Mouse (Mus musculus) heart, postnatal 10 days (tissue): ENCODE results near the gene Tbc1d9b. TPM values are rescaled to one million over a fixed set of nuclear protein-coding genes. Genes with fewer than 3 reads are reported as not detected.
"Not testable (repeated sequence)": the region's sequence is repeated elsewhere in the genome, so short reads cannot be mapped to it uniquely, and the experiment has no call there.

Experiments
- DNase-seq, 2 experiments: peaks; one replicate each; pipeline ENCODE4 v3.0.0; 2021
- intact Hi-C: fragments of 180-260 bp; cut with DNase I; formaldehyde crosslinking; loops from one replicate; pipeline ENCODE4 v1.15.1; 2025
- total RNA-seq, 2 experiments: library from RNA; stranded (reverse); gene quantifications; 2 replicates each; pipeline ENCODE4 v1.2.3; 2021

The Tbc1d9b gene
- total RNA-seq, 2 experiments from 2014 or later = 44.5 to 48.6 TPM

DNA sequence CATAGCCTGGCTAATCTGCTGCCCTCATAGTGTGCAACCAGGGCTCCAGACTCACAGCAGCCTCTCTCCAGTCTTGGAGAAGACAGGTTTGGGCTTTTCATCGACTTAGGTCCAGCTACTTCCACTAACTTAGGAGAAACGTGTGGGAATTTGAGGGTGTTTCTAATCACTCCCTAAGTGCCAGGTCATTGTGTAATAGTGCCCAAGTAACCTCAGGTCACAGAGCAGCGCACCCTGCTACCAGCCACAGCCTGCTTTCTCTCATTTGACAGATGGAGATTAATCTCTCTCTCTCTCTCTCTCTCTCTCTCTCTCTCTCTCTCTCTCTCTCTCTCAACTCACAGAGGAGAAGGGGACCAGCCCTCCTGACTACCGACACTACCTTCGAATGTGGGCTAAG lies 37.2 kb downstream of the Tbc1d9b start:
- DNase-seq = no peak
- intact Hi-C loops = no loop called here

DNA sequence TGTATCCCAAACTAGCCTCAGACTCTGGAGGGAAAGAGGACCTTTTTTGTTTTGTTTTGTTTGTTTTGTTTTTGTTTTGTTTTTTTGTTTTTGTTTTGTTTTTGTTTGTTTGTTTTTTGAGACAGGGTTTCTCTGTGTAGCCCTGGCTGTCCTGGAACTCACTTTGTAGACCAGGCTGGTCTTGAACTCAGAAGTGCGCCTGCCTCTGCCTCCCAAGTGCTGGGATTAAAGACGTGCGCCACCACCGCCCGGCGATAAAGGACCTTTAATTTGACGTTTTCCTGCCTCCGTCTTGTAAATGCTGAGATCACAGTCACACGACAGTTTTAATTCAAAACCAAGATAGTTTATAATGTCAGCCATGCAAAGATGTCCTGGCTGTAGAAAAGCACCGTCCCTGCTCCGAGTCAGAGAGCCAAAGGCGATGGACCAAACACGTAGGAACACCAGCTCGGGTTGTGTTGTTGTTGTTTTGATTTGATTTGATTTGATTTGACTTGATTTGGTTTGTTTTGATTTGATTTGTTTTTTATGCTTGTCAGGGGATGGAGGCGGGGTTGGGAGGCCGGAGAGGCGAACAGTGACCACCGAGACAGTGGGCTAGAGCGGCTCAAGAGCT lies 43.0 kb downstream of the Tbc1d9b start, which contains the start of gene Mrnip:
Gene Mrnip (plus strand): TSS at position 334 of the 619 bp plus-strand sequence.
- intact Hi-C loops, DNase-seq: not testable (repeated sequence)

DNA sequence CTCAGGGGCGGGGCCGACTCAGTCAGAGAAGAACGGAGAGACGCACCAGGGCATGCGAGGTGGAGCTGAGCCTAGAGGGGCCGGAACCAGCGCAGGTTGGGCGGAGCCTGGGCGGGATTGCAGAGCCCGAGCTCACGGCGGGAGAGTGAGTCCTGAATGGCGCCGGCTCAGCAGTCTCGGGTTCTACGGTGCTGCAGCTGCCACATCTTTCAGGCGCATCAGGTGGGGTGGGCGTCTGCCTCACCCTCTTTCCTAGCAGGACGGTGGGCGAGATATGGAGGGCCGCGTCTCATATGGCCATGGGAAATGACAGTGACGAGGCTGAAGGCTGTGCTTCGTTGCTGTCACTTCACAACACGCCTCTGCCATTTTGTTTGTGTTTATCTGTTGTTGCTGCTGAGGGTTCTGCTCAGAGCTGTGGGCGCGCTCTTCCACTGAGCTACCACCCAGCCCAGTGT lies 43.6 kb downstream of the Tbc1d9b start:
- DNase-seq = peak; percentile 99
- intact Hi-C loops = no loop called here

DNA sequence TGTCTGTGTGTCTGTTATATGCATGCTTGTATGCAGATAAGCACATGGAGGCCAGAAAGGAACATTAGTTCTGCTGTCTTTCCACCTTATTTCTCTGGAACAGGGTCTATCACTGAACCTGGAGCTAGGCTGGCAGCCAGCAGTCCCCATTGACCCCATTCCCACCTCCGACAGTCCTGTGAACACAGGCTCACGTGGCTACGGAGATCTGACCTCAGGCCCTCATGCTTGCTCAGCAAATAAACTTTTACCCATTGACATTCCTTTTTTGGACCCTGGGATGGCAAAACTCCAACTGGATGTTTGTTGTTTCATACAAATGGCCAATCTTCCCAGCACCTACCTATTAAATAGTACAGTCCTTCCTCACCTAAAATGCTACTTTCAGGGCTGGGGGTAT lies 45.2 kb downstream of the Tbc1d9b start:
- DNase-seq = no peak
- intact Hi-C loops = no loop called here

DNA sequence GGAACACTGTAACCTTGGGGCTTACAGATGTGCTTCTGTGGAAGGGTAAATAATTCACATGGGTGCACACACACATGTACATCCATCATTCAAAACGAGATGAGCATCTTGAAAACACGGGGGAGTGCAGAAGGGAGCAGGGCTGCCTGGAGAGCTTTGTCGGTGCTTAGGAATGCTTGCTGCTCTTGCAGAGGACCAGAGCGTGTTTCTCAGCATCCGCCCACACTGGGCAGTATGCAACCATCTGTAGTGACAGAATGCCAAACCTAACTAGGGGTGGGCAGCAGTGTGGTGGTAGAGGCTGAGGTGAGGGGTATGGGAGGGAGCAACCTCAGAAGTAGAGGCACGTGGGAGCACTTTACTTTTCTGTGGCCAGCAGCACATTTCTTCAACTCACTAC lies 45.9 kb downstream of the Tbc1d9b start:
- intact Hi-C loops = no loop called here
- DNase-seq = no peak

DNA sequence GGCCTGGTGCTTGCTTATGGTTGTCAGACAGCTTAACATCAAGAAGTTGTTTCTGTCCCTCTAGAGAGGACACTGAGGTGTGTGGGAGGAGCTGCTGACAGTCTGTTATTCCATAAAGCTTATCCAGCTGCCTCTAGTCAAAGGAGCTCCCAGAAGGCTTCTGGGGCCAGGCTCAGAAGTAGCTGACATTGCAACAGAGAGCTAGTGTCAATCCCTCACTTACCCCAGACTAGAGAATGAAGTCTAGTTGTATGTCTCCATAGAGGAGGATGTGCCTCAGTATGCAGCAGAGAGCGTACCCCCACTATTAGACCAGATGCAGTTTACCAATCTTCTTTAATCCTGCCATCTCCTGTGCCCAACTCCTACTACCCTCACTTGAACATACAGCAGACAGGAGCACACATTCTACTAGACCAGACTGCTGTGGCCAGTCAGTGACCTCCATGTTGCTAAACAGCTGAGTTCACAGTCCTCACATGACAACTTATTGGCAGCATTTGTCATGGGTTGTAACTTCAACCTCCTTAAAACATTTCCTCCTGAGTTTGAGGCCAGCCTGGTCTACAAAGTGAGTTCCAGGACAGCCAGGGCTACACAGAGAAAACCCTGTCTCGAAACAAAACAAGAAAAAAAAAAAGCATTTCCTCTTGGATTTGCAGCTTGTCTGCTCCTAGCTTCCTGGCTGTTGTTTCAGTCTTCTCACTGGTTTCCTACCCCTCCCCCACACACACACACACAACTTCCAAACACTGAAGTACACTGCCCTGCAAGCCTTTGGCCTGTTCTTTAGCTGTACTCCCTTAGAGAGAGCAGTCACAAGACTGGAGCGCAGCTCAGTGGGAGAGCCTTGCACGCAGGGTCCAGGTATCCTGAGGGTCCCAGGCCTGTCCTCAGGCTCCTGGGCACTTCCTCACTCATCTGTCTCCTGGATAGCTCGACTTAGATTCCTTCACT lies 47.6 kb downstream of the Tbc1d9b start:
- no peak for DNase-seq
- intact Hi-C loops = no loop called here

DNA sequence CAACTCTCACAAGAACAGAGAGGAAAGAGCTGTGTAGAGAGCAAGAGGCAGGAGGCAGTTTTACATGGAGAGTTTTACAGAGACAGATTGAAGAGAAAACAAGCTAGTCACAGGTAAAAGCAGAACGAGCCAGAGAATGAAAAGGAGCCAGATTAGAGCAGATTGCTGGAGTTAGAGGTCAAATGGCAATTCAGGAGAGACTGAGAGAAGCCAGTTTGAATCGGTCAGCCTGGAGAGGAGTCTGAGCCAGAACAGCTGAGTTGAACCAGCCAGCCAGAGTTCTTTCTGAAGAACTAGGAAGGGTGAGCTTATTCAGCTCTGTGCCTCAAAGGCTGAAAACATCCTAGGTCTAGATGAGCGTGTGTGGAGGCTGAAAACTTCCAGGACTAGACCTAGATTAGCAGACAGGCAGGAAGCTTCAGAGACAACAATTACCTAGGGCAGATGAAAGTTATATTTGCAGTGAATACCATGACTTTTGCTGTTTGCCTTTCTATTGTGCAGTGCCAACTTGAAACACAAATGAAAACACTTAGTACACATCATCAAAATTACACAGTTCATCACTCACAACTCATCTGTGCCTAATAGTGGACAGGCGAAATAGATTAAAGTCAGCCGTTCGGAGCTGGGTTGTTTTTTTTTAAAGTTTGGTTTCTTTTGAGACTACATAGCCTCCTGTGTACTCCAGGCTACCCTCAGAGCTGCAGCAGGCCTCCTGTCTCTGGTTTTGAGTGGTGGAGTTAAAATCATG lies 49.5 kb downstream of the Tbc1d9b start:
- intact Hi-C loops = no loop called here
- DNase-seq = no peak

DNA sequence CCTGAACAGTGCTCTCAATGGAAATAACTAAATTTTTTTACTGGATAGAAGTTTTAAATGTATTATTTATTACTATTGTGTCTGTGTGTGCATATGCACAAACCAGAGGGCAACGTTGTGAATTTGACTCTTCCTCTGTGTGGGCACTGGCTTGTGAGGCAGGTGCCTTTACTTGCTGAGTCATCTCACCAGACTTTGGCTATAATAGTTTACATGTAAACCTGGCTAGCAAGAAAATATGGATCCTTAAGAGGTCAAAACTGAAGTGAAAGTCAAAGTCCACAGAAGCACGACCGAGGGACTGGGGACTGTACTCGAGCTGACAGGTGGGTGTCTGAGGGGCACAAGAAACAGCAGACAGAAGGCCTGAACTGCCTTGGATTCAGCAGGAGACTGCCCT lies 51.5 kb downstream of the Tbc1d9b start:
- no peak for DNase-seq
- intact Hi-C loops = no loop called here

DNA sequence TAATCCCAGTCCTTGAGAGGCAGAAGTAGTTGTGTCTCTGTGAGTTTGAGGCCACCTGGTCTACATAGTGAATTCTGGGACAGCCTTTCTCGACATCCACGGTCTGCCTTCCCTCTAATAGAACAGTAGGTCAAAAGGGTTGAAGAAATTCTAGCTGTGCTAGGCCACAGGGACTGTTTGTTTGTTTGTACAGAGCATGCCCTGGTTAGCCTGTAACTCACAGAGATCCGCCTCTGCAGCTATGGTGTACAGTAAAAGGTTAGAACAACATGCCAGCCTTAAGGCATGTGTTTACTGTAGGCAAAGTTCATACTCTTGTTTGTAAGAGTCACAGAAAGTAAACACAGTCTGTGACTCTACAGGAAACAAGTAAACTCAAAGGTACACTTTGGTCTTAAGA lies 53.6 kb downstream of the Tbc1d9b start:
- no peak for DNase-seq
- intact Hi-C loops = no loop called here

DNA sequence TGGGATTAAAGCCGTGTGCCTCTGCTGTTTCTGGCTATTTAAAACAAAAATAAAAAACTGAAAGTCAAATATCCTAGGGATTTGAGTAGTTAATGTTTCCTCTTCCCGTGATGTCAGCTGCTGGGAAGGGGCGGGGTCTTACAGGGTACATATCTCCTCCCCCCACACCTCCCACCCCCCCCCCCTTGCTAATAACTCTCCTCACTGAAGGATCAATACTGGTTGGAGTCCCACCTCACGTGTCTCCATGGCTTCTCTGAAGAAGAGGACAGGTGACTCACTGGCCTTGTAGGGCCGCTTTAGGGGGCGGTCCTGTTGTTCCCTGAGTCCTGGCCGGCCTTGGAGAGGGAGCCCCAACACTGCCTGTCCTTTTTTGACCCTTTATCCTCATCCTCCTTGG lies 57.5 kb downstream of the Tbc1d9b start:
- no peak for DNase-seq
- intact Hi-C loops = no loop called here

DNA sequence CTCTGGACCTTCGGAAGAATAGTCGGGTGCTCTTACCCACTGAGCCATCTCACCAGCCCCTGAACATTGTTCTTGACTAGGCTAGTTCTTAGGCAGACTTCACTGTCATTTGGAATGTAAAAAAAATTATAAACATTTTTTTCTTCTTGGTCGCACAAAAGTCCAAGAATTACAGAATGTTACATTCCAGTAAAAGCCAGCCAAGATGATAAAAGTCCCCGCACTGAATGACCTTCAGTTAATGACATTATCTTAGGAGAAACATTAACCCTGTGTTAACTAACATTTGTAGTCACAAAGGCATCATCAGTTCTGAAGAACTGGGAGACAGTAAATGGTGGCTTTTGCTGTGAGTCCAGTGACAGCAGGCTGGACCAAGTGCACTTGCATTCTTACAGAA lies 59.2 kb downstream of the Tbc1d9b start:
- intact Hi-C loops = no loop called here

DNA sequence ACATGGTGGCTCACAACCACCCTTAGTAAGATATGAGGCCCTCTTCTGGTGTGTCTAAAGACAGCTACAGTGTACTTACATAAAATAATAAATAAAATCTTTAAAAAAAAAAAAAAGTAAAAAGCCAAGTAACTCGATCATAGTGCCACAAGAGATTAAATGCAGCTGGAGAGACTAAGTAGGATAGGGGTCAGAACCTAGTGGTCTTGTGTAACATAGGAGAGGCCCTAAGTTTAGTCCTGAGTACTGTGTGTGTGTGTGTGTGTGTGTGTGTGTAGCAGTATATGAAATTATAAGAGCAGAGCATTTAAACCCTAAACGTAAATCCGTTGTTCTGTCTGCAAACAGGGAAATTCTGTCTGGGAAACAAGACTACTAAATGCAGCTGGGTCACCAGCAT lies 61.1 kb downstream of the Tbc1d9b start:
- no peak for DNase-seq

More for the DNA sequence above, 59.2 kb downstream of the Tbc1d9b start:
- no peak for DNase-seq

DNA sequence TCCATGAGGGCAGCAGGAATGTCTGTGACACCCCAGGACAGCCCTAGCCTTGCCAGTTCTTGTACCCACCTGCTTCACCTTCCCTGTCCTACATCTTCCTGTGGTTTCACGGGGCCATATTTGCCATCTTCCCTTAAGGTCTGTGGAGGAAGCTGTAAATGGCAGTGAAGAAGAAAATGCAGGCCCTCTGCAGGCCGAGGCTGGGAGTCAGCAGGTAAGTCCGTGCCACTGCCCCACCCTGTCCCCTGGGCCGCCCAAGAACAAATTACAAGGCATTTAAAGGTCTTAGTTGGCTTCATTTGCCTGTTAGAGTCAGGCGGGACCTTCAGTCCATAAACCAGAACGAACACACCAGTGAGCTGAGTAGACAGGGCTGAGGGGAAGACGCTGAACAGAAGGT lies 62.9 kb downstream of the Tbc1d9b start:
- intact Hi-C loops = no loop called here
- no peak for DNase-seq

More for the DNA sequence above, 61.1 kb downstream of the Tbc1d9b start:
- intact Hi-C loops = no loop called here

DNA sequence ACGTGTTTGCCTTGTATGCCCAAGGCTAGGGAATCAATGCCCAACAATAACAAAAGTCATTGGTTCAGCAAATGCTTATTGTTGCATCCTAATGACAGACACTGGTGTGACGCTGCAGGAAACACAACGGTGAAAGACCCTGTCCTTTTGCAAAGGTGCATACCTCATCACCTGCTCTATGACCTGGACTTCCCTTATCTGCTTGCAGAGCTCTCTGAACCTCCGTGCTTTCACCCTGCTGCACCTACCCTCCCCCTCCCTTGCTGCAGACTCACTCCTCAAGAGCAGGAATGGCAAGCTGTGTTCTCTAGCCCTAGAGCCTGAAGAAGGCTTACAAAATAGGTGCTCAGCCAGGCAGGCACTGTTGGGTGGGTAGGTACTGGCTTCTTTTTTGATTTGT lies 63.6 kb downstream of the Tbc1d9b start:
- intact Hi-C loops = no loop called here
- no peak for DNase-seq

DNA sequence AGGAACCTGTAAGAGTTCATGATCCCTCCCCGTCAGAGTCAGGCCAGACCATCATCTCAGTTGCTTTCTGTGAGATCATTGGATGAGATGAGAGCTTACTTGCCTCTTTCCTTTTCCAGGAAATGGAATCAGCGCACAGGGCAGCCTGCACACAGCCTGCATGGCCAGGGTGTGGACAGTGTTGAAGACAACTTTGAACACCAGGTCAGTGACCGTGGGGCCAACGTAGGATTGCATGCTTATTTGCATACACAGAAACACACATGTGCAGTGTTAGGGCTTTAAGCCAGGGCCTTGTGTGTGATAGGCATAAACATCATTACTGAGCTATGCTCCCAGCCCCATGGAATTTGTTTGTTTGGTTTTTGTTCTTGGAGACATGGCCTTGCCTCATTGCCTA lies 66.3 kb downstream of the Tbc1d9b start:
- intact Hi-C loops = no loop called here
- DNase-seq = no peak

DNA sequence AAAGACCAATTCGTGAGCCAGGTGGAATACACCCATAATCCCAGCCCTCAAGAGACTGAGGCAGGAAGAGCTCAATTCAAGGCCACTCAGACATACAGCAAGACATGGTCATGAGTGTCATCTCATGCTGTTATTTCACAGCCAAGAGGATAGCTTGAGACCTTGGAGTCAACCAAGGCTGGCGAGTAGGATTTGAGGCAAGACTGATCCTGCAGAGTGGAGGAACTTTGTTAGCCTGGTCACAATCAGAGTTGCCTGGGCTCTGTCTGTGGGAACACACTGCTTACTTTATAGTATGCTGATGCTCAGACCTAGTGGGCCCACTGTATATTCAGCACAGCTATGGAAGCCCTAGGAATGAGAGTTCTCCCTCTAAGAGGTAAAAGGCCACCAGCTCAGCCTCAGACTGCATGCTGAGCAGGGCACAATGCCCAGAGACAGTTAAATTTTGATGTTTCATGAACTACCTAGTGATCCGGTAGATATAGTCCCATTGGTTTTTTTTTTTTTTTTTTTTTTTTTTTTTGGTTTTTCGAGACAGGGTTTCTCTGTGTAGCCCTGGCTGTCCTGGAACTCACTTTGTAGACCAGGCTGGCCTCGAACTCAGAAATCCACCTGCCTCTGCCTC lies 67.1 kb downstream of the Tbc1d9b start:
- intact Hi-C loops = no loop called here
- DNase-seq = no peak

DNA sequence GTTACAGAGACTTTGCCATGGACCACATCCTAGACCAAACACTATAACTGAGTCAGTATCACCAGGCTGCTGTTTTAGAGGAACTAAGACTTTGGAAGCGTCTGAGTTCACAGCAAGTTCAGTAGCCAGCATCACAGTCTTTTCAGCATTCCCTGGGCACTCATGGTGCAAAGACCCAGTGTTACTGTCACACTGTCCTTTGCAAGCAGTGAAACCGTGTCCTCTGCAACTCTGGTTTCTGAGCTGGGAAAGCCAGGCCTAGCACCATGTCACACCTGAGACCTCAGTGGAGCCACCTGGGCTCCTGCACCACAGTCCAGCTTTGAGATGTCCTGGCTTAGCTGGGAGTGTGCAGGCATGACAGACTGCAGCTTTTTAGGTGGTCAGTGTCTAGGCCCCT lies 67.7 kb downstream of the Tbc1d9b start:
- DNase-seq = no peak
- intact Hi-C loops = no loop called here

DNA sequence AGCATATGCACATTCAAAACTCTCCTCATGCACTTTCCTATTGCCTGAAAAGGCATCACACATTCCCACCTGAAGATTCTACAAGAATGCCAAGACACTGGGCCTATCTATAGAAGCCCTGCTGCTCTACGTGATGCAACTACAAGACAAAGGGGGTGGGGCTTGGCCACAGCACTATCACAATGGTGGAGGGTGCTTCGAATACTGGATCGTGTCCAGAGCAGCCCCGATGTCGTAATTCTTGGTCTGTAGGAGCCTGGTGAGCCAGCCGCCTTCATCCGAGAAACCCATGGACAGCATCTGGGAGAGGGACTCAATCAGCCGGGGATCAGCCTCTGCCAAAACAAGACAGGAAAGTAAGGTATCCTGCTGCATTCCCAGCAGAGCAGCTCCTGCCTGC lies 69.4 kb downstream of the Tbc1d9b start:
- no peak for DNase-seq
- intact Hi-C loops = no loop called here

DNA sequence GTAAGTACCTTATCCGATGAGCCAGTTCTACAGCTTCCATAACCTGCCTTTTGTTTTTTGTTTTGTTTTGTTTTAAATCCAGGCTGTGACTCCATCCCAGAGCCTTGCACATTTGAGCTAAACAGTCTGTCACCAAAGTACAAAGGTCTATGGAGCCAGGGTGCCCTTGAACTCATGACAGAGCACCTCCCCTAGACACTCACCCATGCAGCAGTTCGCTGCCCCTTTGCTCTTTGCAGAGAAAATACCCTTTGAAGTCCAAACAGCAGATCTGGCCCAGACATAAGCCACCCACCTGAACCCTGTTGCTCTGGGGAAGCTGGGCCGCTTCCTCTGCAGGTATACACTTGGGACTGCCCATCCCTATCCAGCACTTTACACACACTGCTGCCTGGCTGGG lies 70.4 kb downstream of the Tbc1d9b start:
- DNase-seq = no peak
- intact Hi-C loops = no loop called here

DNA sequence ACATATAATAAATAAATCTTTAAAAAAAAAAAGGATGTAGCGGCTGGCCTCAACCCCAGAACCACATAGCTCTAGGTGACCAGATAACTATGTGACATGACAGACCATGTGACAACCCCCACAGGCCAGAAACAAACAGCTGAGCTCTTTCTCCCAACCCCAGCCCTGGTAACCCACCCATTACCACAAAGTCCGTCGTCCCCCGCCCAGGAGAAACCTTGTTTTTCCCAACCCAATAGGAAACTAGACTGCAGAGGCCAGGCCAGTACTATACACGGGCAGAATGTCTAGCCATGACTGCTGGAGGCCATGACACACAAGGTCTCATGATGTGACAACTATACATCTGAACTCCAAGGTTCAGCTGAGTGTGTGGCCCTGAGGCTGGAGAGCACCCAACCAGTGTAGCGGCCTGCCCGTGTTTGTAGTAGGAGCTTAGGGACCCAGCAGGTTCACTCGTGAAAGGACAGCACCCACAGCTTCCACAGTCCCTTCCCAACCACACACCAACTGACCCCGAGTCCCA lies 72.2 kb downstream of the Tbc1d9b start:
- intact Hi-C loops = no loop called here
- DNase-seq = no peak

DNA sequence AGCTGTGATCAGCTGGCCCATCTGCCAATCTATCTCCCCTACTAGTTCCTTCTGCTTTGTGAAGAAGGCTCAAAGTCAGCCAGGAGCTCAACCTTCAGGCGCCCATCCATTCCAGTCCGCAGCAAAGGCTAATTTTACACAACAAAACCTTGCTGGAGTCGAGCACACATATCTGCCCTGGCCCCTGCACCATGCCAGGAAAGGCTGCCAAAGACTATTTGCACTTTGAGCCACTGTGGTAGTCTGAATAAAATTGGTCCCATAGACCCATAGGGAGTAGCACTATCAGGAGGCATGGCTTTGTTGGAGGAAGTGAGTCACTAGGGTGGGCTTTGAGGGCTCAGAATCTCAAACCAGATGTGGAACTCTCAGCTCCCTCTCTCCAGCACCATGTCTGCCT lies 74.2 kb downstream of the Tbc1d9b start:
- DNase-seq = peak in 1 of 2 experiments; percentile 55
- intact Hi-C loops = no loop called here
